Mouse (Mus musculus): ENCODE measurements around the gene Cyp27a1. TPM values are rescaled to one million over a fixed set of nuclear protein-coding genes. Genes with fewer than 3 reads are reported as not detected.
A peak's percentile ranks its signal among the peaks of the same experiment; 100 is the strongest.

Gene Cyp27a1
- polyA plus RNA-seq, 1 experiment from 2014 or later, result 4.6 TPM

DNA sequence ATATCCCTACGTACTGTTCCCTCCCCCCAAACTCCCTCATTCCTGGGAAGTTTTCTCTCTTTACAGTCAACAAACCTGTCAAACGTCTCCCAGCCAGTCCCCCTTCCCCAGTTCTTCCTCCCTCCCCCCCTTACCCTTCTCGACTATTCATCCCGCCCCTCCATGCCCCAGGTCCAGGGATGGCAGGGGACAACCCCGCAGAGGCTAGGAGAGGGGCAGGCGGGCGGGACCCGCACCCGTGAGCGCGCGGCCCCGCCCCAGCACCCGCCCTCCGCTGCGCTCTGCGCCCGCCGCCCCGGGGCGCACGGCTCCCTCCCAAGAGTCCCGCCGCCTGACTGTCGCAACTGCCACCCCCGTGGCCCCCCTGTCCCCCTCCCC, 58.1 kb downstream of the Cyp27a1 start:
- 0% methylated on average over 14 of the region's 26 CpGs for WGBS

DNA sequence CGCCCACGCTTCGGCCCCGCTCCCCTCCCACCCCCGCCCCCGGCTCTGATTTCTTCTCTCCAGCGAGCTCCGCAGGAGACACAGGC, 58.3 kb downstream of the Cyp27a1 start, which contains the start of gene Wnt6:
Gene Wnt6 (plus strand): TSS at position 48 of the 86 bp plus-strand sequence.
- whole genome bisulfite sequencing, result no CpG with 5 or more reads among the region's 8 CpGs
- ATAC-seq, result no peak
- H3K36me3 ChIP-seq (ENCODE audit: control insufficient read depth, insufficient read depth), result no peaks in the 10 kb centered on the region
- no peaks in the 10 kb centered on the region for H3K9me3 ChIP-seq (ENCODE audit: control insufficient read depth)
- H3K4me2 ChIP-seq (replicated peaks; ENCODE audit: low read depth), result peak within 1 kb of the TSS; percentile 78
- H3K27ac ChIP-seq (ENCODE audit: low read depth, low read length), result no peak within 1 kb of the TSS
- peaks cover 84% of the 10 kb centered on the region for H3K27me3 ChIP-seq (replicated peaks; ENCODE audit: control insufficient read depth, insufficient read depth, low read length)
- peak within 1 kb of the TSS; percentile 41 for H3K4me3 ChIP-seq (ENCODE audit: low read depth, low read length)
- H3K9ac ChIP-seq (ENCODE audit: low read depth, low read length), result no peak within 1 kb of the TSS
- H3K4me1 ChIP-seq (replicated peaks; ENCODE audit: control insufficient read depth, insufficient read depth, low read length), result no peaks in the 10 kb centered on the region; the same call in 1 of the 2 replicates
- TF ChIP-seq CTCF (IDR thresholded peaks at IDR 0.05; ENCODE audit: low read depth), result no peak

More for the DNA sequence above, 58.1 kb downstream of the Cyp27a1 start:
- peak overlapping the region; percentile 78 for H3K4me2 ChIP-seq (replicated peaks; ENCODE audit: low read depth)
- no peak for TF ChIP-seq CTCF (IDR thresholded peaks at IDR 0.05; ENCODE audit: low read depth)
- ATAC-seq, result no peak
- H3K9me3 ChIP-seq (ENCODE audit: control insufficient read depth), result no peaks in the 10 kb centered on the region
- H3K27ac ChIP-seq (ENCODE audit: low read depth, low read length), result no peak overlapping the region
- peak overlapping the region; percentile 41 for H3K4me3 ChIP-seq (ENCODE audit: low read depth, low read length)
- H3K9ac ChIP-seq (ENCODE audit: low read depth, low read length), result no peak overlapping the region
- H3K4me1 ChIP-seq (replicated peaks; ENCODE audit: control insufficient read depth, insufficient read depth, low read length), result no peaks in the 10 kb centered on the region; the same call in 1 of the 2 replicates
- H3K27me3 ChIP-seq (replicated peaks; ENCODE audit: control insufficient read depth, insufficient read depth, low read length), result peaks cover 84% of the 10 kb centered on the region
- no peaks in the 10 kb centered on the region for H3K36me3 ChIP-seq (ENCODE audit: control insufficient read depth, insufficient read depth)

DNA sequence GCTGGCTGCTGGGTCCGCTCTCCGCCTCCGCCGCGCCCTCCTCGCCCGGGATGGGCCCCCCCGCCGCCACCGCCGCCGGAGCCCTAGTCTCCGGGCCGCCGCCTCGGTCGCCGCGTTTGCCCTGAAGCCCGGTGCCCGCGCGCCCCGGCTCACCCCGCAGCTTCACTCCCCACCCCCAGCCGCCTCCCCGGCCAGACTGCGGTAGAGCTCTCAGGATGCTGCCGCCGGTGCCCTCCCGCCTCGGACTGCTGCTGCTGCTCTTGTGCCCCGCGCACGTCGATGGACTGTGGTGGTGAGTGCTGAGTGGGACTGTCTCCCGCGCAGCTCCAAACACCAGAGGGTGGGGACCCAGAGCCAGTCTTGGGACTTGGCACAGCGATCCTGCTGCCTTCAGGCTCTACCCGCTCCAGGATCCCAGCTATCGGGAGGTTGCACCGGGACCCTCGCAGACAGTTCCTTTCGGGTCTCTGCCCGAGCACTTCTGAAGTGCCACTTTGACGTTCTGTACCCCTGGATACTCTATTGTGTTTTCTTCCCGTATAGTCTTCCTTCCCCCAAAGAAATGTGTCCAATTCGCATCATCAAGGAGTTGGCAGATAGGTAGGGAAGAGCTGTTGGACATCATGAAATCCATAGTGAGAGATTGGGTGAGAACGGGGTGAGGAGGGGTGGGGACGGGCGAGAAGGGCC, 58.7 kb downstream of the Cyp27a1 start:
- Histone ChIP-seq H3K4me1 (replicated peaks; ENCODE audit: control insufficient read depth, insufficient read depth, low read length) (no peaks in the 10 kb centered on the region; the same call in 1 of the 2 replicates), H3K4me3 (ENCODE audit: low read depth, low read length) (peak overlapping the region; percentile 41), H3K4me2 (replicated peaks; ENCODE audit: low read depth) (peak overlapping the region; percentile 78), H3K9ac (ENCODE audit: low read depth, low read length) (no peak overlapping the region), H3K27ac (ENCODE audit: low read depth, low read length) (no peak overlapping the region), H3K9me3 (ENCODE audit: control insufficient read depth) (no peaks in the 10 kb centered on the region), H3K36me3 (ENCODE audit: control insufficient read depth, insufficient read depth) (no peaks in the 10 kb centered on the region), H3K27me3 (replicated peaks; ENCODE audit: control insufficient read depth, insufficient read depth, low read length) (peaks cover 80% of the 10 kb centered on the region)
- ATAC-seq, result no peak
- under 1% methylated on average over 47 of the region's 51 CpGs for WGBS
- TF ChIP-seq CTCF (IDR thresholded peaks at IDR 0.05; ENCODE audit: low read depth), result no peak

DNA sequence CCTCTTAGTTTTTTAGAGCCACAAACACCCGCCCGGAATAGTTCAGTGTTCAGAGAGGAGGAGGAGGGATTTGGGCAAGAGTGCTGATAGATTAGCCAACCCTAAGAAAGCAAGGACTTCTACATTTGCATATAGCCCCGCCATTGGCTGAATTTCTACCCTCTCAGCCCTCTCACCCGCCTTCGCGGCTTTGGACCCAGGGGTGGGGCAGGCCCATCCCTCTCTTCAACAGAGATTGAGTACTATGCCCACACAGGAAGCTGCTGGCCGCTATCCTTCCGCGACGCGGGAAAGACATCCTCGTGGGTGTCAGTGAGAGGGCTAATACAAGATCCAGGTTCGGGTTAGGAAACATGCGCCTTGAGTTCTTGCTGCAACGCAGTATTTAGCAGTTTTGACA, 59.8 kb downstream of the Cyp27a1 start:
- no peaks in the 10 kb centered on the region for H3K9me3 ChIP-seq (ENCODE audit: control insufficient read depth)
- H3K36me3 ChIP-seq (ENCODE audit: control insufficient read depth, insufficient read depth), result no peaks in the 10 kb centered on the region
- peak overlapping the region; percentile 41; the same call in 1 of the 2 replicates for H3K4me3 ChIP-seq (ENCODE audit: low read depth, low read length)
- no peak overlapping the region for H3K9ac ChIP-seq (ENCODE audit: low read depth, low read length)
- peaks cover 74% of the 10 kb centered on the region for H3K27me3 ChIP-seq (replicated peaks; ENCODE audit: control insufficient read depth, insufficient read depth, low read length)
- H3K4me1 ChIP-seq (replicated peaks; ENCODE audit: control insufficient read depth, insufficient read depth, low read length), result no peaks in the 10 kb centered on the region; the same call in 1 of the 2 replicates
- under 1% methylated on average over 15 of the region's 15 CpGs for WGBS
- no peak overlapping the region for H3K27ac ChIP-seq (ENCODE audit: low read depth, low read length)
- H3K4me2 ChIP-seq (replicated peaks; ENCODE audit: low read depth), result peak overlapping the region; percentile 78
- peak; percentile 79 for ATAC-seq
- TF ChIP-seq CTCF (IDR thresholded peaks at IDR 0.05; ENCODE audit: low read depth), result no peak

DNA sequence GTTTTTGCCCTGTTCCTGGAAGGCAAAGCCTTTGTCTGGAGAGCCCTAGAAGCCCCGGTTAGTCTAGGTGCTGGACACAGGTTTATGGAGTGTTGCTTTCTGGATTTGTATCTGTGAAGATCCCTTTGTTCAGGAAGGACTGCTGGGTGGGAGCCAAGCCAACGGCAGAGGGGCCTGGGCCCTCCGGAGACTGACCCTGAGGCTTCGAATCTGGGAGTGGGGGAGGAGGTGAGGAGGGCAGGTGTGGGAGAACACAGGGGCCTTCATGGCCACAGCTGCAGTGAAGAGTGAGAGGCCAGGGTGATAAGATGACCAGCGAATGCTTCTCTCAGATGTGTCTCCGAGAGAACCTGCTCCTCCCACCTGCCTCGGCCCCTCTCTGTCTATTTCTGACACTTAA, 60.7 kb downstream of the Cyp27a1 start:
- no peak overlapping the region for H3K9ac ChIP-seq (ENCODE audit: low read depth, low read length)
- H3K9me3 ChIP-seq (ENCODE audit: control insufficient read depth), result no peaks in the 10 kb centered on the region
- no peak for ATAC-seq
- no peaks in the 10 kb centered on the region for H3K36me3 ChIP-seq (ENCODE audit: control insufficient read depth, insufficient read depth)
- no peak overlapping the region for H3K4me3 ChIP-seq (ENCODE audit: low read depth, low read length)
- no peaks in the 10 kb centered on the region; the same call in 1 of the 2 replicates for H3K4me1 ChIP-seq (replicated peaks; ENCODE audit: control insufficient read depth, insufficient read depth, low read length)
- peaks cover 67% of the 10 kb centered on the region for H3K27me3 ChIP-seq (replicated peaks; ENCODE audit: control insufficient read depth, insufficient read depth, low read length)
- no peak overlapping the region for H3K4me2 ChIP-seq (replicated peaks; ENCODE audit: low read depth)
- no peak for TF ChIP-seq CTCF (IDR thresholded peaks at IDR 0.05; ENCODE audit: low read depth)
- 26% methylated on average over 7 of the region's 7 CpGs for WGBS
- H3K27ac ChIP-seq (ENCODE audit: low read depth, low read length), result no peak overlapping the region

DNA sequence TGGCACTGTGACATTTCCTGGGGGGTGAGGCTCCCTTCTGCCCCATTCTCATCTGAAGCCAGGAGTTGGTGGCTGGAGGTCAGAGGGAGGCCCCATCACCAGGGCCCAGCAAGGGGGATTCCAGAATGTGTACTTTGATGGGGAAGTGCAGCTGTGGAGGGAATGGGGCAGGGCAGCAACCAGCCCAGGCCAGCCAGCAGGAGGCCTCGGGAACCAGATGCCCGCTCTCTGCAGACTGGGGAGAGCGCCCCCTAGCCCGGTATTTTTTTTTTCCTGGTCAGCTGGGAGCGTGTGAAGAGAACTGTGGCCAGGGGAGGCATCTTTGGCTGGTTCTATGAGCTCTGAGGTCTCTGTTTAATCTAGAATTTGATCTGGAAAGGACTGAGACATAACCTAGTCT, 62.4 kb downstream of the Cyp27a1 start:
- 20% methylated on average over 5 of the region's 5 CpGs for WGBS
- Histone ChIP-seq H3K9me3 (ENCODE audit: control insufficient read depth) (no peaks in the 10 kb centered on the region), H3K36me3 (ENCODE audit: control insufficient read depth, insufficient read depth) (no peaks in the 10 kb centered on the region), H3K4me1 (replicated peaks; ENCODE audit: control insufficient read depth, insufficient read depth, low read length) (no peaks in the 10 kb centered on the region; the same call in 1 of the 2 replicates), H3K4me3 (ENCODE audit: low read depth, low read length) (no peak overlapping the region), H3K27ac (ENCODE audit: low read depth, low read length) (no peak overlapping the region), H3K27me3 (replicated peaks; ENCODE audit: control insufficient read depth, insufficient read depth, low read length) (peaks cover 58% of the 10 kb centered on the region), H3K9ac (ENCODE audit: low read depth, low read length) (no peak overlapping the region), H3K4me2 (replicated peaks; ENCODE audit: low read depth) (no peak overlapping the region)
- no peak; the same call in 1 of the 2 replicates for ATAC-seq
- peak; percentile 60 for TF ChIP-seq CTCF (IDR thresholded peaks at IDR 0.05; ENCODE audit: low read depth)
